Mouse (Mus musculus) limb, embryonic 15.5 days (tissue): ENCODE measurements around the gene Nop16. TPM values are rescaled to one million over a fixed set of nuclear protein-coding genes. Genes with fewer than 3 reads are reported as not detected.

Experiments
- ATAC-seq: fragments of 200-750 bp; cut with Nextera tagmentation; 2 replicates; pipeline ENCODE4 v1.8.0; 2017; ENCODE audit warnings: low read depth, moderate TSS enrichment; ENCODE audit not compliant: insufficient number of reproducible peaks, low FRiP score, low TSS enrichment
- H3K27ac ChIP-seq: fragments of 300-500 bp; sonication (generic); 2 replicates; pipeline ENCODE4 v1.5.1; 2015; ENCODE audit warnings: moderate library complexity, mild to moderate bottlenecking, inconsistent platforms
- H3K27me3 ChIP-seq: fragments of 300-500 bp; sonication (generic); 2 replicates; pipeline ENCODE4 v1.6.1; 2015; ENCODE audit warnings: inconsistent platforms
- H3K36me3 ChIP-seq: fragments of 300-500 bp; sonication (generic); 2 replicates; pipeline ENCODE4 v1.6.1; 2015; ENCODE audit warnings: inconsistent platforms
- H3K4me1 ChIP-seq: fragments of 300-500 bp; sonication (generic); 2 replicates; pipeline ENCODE4 v1.6.1; 2015; ENCODE audit warnings: inconsistent platforms
- H3K4me2 ChIP-seq: fragments of 300-500 bp; sonication (generic); 2 replicates; pipeline ENCODE4 v1.6.1; 2015; ENCODE audit warnings: mild to moderate bottlenecking, inconsistent platforms
- H3K4me3 ChIP-seq: fragments of 300-500 bp; sonication (generic); 2 replicates; pipeline ENCODE4 v1.5.1; 2015; ENCODE audit warnings: mild to moderate bottlenecking, inconsistent platforms
- H3K9ac ChIP-seq: fragments of 300-500 bp; sonication (generic); 2 replicates; pipeline ENCODE4 v1.6.1; 2015; ENCODE audit warnings: inconsistent platforms
- H3K9me3 ChIP-seq: fragments of 300-500 bp; sonication (generic); 2 replicates; pipeline ENCODE4 v1.6.1; 2016; ENCODE audit warnings: inconsistent platforms
- WGBS: fragments of 180-500 bp; shearing (Covaris S2); methylation state at CpG from one replicate; pipeline ENCODE4 v1.1.7; 2015; 5-methylcytosine and 5-hydroxymethylcytosine counted together
- polyA plus RNA-seq: library from polyadenylated mRNA; unstranded; fragments of >200 nt; fragmentation: Nextera tagmentation; extraction: Ambion mirVana; gene quantifications from 2 replicates; pipeline ENCODE4 v1.2.1, GENCODE M21; 2015

The Nop16 gene
- polyA plus RNA-seq, 1 experiment from 2014 or later, result 91.5 TPM

- Histone ChIP-seq H3K4me2 (no peak overlapping the region), H3K9me3 (no peaks in the 10 kb centered on the region), H3K9ac (no peak overlapping the region), H3K4me1 (peaks cover 7% of the 10 kb centered on the region), H3K27ac (no peak overlapping the region), H3K27me3 (peaks cover 3% of the 10 kb centered on the region; the same call in 1 of the 2 replicates), H3K36me3 (no peaks in the 10 kb centered on the region), H3K4me3 (no peak overlapping the region)
- no peak for ATAC-seq
- WGBS, result 68% methylated on average over 4 of the region's 4 CpGs
These were observed 19.2 kb downstream of the Nop16 start for GRCm38 (mm10) chr13:54570736-54571135.

- Histone ChIP-seq H3K4me2 (no peak overlapping the region), H3K4me1 (peaks cover 10% of the 10 kb centered on the region), H3K27me3 (peaks cover 3% of the 10 kb centered on the region; the same call in 1 of the 2 replicates), H3K36me3 (no peaks in the 10 kb centered on the region), H3K4me3 (no peak overlapping the region), H3K9me3 (no peaks in the 10 kb centered on the region), H3K27ac (no peak overlapping the region), H3K9ac (no peak overlapping the region)
- WGBS, result 51% methylated on average over 1 of the region's 1 CpGs
- no peak for ATAC-seq
These were observed 20.6 kb downstream of the Nop16 start for GRCm38 (mm10) chr13:54569282-54569681.

- H3K27ac ChIP-seq, result no peak overlapping the region
- no peak overlapping the region for H3K9ac ChIP-seq
- no peak overlapping the region for H3K4me2 ChIP-seq
- H3K4me3 ChIP-seq, result no peak overlapping the region
- H3K27me3 ChIP-seq, result no peaks in the 10 kb centered on the region
- ATAC-seq, result no peak
- H3K9me3 ChIP-seq, result no peaks in the 10 kb centered on the region
- 45% methylated on average over 5 of the region's 5 CpGs for WGBS
- 0 out of 2 replicates have a peak, but pooled peaks cover 2% of the 10 kb centered on the region for H3K36me3 ChIP-seq
- peaks cover 14% of the 10 kb centered on the region for H3K4me1 ChIP-seq
These were observed 21.5 kb downstream of the Nop16 start for GRCm38 (mm10) chr13:54568380-54568779.

- Histone ChIP-seq H3K9ac (no peak overlapping the region), H3K9me3 (no peaks in the 10 kb centered on the region), H3K4me1 (peaks cover 19% of the 10 kb centered on the region), H3K27me3 (no peaks in the 10 kb centered on the region), H3K27ac (peak overlapping the region; percentile 64; the same call in 1 of the 2 replicates), H3K4me3 (peak overlapping the region; percentile 89), H3K36me3 (peaks cover 21% of the 10 kb centered on the region), H3K4me2 (peak overlapping the region; percentile 67)
- WGBS, result 46% methylated on average over 8 of the region's 8 CpGs
- ATAC-seq, result peak; percentile 18; the same call in 1 of the 2 replicates
These were observed 24.1 kb downstream of the Nop16 start for GRCm38 (mm10) chr13:54565594-54566345.

GRCm38 (mm10) chr13:54565201-54565581, 24.7 kb downstream of the Nop16 start, which contains the start of gene 4833439L19Rik:
4833439L19Rik (minus strand) TSS chr13:54565435.
- H3K27ac ChIP-seq, result peak within 1 kb of the TSS; percentile 64
- peak within 1 kb of the TSS; percentile 91 for H3K9ac ChIP-seq
- H3K27me3 ChIP-seq, result no peaks in the 10 kb centered on the region
- peaks cover 19% of the 10 kb centered on the region for H3K4me1 ChIP-seq
- H3K4me3 ChIP-seq, result peak within 1 kb of the TSS; percentile 89
- H3K36me3 ChIP-seq, result peaks cover 27% of the 10 kb centered on the region
- H3K9me3 ChIP-seq, result no peaks in the 10 kb centered on the region
- peak; percentile 90 for ATAC-seq
- H3K4me2 ChIP-seq, result peak within 1 kb of the TSS; percentile 67
- WGBS, result 0% methylated on average over 27 of the region's 27 CpGs

- peak overlapping the region; percentile 67 for H3K4me2 ChIP-seq
- H3K9me3 ChIP-seq, result no peaks in the 10 kb centered on the region
- no peaks in the 10 kb centered on the region for H3K27me3 ChIP-seq
- ATAC-seq, result peak; percentile 1
- H3K4me3 ChIP-seq, result peak overlapping the region; percentile 89
- peak overlapping the region; percentile 91 for H3K9ac ChIP-seq
- H3K36me3 ChIP-seq, result peaks cover 34% of the 10 kb centered on the region
- 9% methylated on average over 45 of the region's 45 CpGs for WGBS
- H3K27ac ChIP-seq, result peak overlapping the region; percentile 64
- H3K4me1 ChIP-seq, result peaks cover 19% of the 10 kb centered on the region
These were observed 25.4 kb downstream of the Nop16 start for GRCm38 (mm10) chr13:54564232-54565200.

GRCm38 (mm10) chr13:54562562-54562961, 27.3 kb downstream of the Nop16 start:
- peaks cover 53% of the 10 kb centered on the region for H3K36me3 ChIP-seq
- 69% methylated on average over 7 of the region's 7 CpGs for WGBS

GRCm38 (mm10) chr13:54560608-54561007, 29.3 kb downstream of the Nop16 start:
- peaks cover 18% of the 10 kb centered on the region for H3K4me1 ChIP-seq

More at GRCm38 (mm10) chr13:54562562-54562961, 27.3 kb downstream of the Nop16 start:
- ATAC-seq, result no peak
- H3K4me2 ChIP-seq, result no peak overlapping the region
- H3K9me3 ChIP-seq, result no peaks in the 10 kb centered on the region
- peaks cover 19% of the 10 kb centered on the region for H3K4me1 ChIP-seq
- H3K9ac ChIP-seq, result no peak overlapping the region
- no peaks in the 10 kb centered on the region for H3K27me3 ChIP-seq
- no peak overlapping the region for H3K27ac ChIP-seq
- H3K4me3 ChIP-seq, result no peak overlapping the region

GRCm38 (mm10) chr13:54559656-54560055, 30.2 kb downstream of the Nop16 start:
- WGBS, result 92% methylated on average over 2 of the region's 2 CpGs
- no peak overlapping the region for H3K9ac ChIP-seq
- H3K9me3 ChIP-seq, result no peaks in the 10 kb centered on the region
- peaks cover 79% of the 10 kb centered on the region for H3K36me3 ChIP-seq
- peaks cover 15% of the 10 kb centered on the region for H3K4me1 ChIP-seq
- no peak overlapping the region for H3K27ac ChIP-seq
- H3K4me2 ChIP-seq, result no peak overlapping the region
- no peak overlapping the region for H3K4me3 ChIP-seq
- H3K27me3 ChIP-seq, result no peaks in the 10 kb centered on the region
- ATAC-seq, result no peak

More at GRCm38 (mm10) chr13:54560608-54561007, 29.3 kb downstream of the Nop16 start:
- ATAC-seq, result no peak
- no peaks in the 10 kb centered on the region for H3K9me3 ChIP-seq
- H3K4me3 ChIP-seq, result no peak overlapping the region
- H3K36me3 ChIP-seq, result peaks cover 72% of the 10 kb centered on the region
- no peak overlapping the region for H3K4me2 ChIP-seq
- H3K27me3 ChIP-seq, result no peaks in the 10 kb centered on the region
- H3K9ac ChIP-seq, result no peak overlapping the region
- 94% methylated on average over 7 of the region's 7 CpGs for WGBS
- no peak overlapping the region for H3K27ac ChIP-seq

GRCm38 (mm10) chr13:54557652-54558051, 32.2 kb downstream of the Nop16 start:
- Histone ChIP-seq H3K36me3 (peaks cover 88% of the 10 kb centered on the region), H3K4me1 (peaks cover 2% of the 10 kb centered on the region; the same call in 1 of the 2 replicates), H3K27me3 (no peaks in the 10 kb centered on the region), H3K9me3 (no peaks in the 10 kb centered on the region), H3K27ac (no peak overlapping the region), H3K4me3 (no peak overlapping the region), H3K9ac (no peak overlapping the region), H3K4me2 (no peak overlapping the region)
- 94% methylated on average over 1 of the region's 1 CpGs for WGBS
- no peak for ATAC-seq

- no peak overlapping the region for H3K4me2 ChIP-seq
- no peak for ATAC-seq
- H3K36me3 ChIP-seq, result peaks cover 94% of the 10 kb centered on the region
- H3K9me3 ChIP-seq, result no peaks in the 10 kb centered on the region
- H3K9ac ChIP-seq, result no peak overlapping the region
- H3K27me3 ChIP-seq, result no peaks in the 10 kb centered on the region
- no peaks in the 10 kb centered on the region for H3K4me1 ChIP-seq
- H3K27ac ChIP-seq, result no peak overlapping the region
- H3K4me3 ChIP-seq, result no peak overlapping the region
- WGBS, result 90% methylated on average over 3 of the region's 3 CpGs
These were observed 33.1 kb downstream of the Nop16 start for GRCm38 (mm10) chr13:54556796-54557195.
